Mouse (Mus musculus) megakaryocyte progenitor cell, adult 5-6 weeks (primary cell): ENCODE data around the gene Hist3h2a. TPM values are rescaled to one million over a fixed set of nuclear protein-coding genes. Genes with fewer than 3 reads are reported as not detected.

Experiments
- ATAC-seq: replicated peaks from 2 replicates; pipeline ENCODE4 v1.8.0; 2016; ENCODE audit warnings: mild to moderate bottlenecking, moderate TSS enrichment, inconsistent platforms; ENCODE audit not compliant: poor library complexity
- total RNA-seq, 2 experiments: library from RNA; stranded (forward) in 1 of 2; stranded (reverse) in 1 of 2; fragments of 157-497, 149-512 nt in 1 of 2; fragments of 200-1000 nt in 1 of 2; gene quantifications; 2 replicates each; pipeline versions ENCODE4 v1.2.3 to v1.2.4; 2015 to 2017

Hist3h2a gene
- total RNA-seq, 2 experiments from 2014 or later: 19.4 to 238 TPM

DNA sequence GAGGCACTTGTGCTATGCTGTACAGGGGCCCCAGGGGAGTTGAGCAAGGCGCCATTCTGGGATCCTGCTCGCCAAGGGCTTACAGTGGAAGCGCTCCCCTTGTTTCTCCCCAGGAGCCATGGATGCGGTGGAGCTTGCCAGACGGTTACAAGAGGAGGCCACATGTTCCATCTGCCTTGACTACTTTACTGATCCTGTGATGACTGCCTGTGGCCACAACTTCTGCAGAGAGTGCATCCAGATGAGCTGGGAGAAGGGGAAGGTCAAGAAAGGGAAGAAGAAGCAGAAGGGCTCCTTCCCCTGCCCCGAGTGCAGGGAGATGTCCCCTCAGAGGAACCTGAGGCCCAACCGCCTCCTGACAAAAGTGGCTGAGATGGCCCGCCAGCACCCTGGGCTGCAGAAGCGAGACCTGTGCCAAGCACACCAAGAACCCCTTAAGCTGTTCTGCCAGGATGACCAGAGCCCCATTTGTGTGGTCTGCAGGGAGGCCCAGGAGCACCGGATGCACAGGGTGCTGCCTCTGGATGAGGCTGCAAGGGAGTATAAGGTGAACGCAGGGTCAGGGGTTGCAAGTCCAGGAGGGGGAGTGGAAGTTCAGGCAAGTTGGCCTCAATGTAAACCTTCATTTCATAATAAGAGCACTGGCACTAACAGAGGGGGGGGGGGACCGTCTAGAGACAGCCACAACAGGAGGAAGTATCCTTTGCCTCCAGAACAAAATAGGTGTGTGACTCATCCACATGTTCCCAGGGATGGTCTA lies 10.7 kb downstream of the Hist3h2a start:
- ATAC-seq: peak; percentile 18; the same call in 1 of the 2 replicates

DNA sequence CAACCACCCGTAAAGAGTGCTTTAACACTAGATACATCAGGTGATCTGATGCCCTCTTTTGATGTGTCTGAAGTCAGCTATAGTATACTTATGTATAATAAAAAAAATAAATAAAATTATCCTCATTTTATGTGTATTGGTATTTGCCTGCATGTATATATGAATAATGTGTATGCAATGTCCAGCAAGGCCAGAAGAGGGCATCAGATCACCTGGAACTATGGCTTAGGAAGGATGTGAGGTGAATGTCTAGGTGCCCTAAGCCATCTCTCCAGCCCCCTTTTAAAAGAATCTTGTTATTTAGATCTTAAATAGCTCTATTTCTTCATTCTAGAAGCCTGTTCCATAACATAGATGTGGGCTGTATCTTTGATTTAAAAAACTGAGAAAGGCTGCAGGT lies 12.9 kb downstream of the Hist3h2a start:
- ATAC-seq: 0 out of 2 replicates have a peak, but pooled peaks have one; percentile 49

DNA sequence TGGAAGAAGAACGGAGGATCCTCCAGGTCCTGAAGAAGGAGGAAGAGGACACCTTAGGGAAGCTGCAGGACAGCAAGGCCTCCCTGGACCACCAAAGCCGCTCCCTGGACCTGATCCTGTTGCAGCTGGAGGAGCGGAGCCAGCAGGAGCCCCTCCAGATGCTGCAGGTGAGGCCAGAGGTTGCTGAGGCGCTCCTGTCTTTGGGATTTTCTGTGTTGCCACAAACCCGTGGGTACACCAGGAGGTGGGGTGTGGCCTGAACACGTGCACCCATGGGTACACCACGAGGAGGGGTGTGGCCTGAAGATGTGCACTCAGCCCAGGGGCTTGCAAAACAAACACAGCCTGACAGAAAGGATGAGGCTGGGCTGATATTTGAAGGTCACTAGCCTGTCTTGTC lies 14.1 kb downstream of the Hist3h2a start:
- ATAC-seq: no peak

DNA sequence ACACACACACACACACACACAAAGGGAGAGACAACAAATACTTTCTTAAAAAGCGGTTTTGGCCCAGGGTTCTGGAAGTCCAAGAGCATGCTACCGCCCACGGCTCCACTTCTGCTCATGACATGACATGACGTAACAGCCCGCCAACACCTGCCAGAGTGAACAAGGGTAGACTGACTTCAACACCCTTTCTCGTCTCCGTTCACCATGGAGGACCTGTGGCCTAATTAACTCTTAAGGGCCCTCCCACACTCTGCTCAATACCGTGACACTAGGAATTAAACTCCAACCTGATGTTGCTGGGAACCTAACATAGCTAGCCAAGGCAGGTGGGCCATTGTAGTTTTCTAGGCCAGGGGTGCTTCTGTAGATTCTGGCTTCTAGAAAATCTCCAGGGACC lies 14.5 kb downstream of the Hist3h2a start:
- no peak for ATAC-seq

DNA sequence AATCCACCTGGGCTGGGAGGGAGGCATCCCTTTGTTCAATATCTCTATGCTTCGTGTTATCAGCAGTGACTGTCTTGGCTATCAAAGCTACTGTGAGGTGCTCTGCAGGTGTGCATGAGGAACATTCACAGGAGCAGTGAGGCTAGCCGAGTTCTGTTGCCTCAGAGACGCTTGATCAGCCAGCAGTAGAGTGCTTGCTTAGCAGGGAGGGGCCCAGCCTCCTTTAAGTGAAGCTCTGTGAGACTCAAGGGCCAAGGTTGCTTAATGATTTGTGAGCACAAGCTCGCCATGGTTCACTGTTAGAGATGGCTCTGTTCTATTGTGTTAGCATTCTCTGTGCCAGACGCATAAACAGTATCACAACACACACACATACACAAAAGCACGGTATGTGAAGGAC lies 15.2 kb downstream of the Hist3h2a start:
- ATAC-seq: no peak

DNA sequence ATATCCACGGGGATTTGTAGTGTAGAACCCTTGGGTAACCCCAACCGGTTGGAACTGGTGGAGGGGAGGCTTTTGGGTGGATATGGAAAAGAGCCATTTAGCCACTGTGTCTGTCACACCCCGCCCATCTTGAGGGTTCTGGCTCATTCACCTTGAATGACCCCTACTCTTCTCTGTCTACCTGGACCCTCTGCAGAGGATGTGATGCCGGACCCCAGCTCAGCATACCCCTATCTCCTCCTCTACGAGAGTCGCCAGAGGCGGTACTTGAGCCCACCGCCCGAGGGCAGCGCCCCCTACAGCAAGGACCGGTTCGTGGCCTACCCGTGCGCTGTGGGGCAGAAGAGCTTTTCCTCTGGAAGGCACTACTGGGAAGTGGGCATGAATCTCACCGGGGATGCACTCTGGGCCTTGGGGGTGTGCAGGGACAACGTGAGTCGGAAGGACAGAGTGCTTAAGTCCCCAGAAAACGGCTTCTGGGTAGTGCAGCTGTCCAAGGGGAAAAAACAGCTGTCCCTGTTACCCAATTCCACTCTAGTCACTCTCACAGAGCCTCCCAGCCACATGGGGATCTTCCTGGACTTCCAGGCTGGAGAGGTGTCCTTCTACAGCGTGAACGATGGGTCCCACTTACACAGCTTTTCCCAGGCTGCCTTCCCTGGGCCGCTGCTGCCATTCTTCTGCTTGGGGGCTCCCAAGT lies 16.5 kb downstream of the Hist3h2a start:
- ATAC-seq: no peak

DNA sequence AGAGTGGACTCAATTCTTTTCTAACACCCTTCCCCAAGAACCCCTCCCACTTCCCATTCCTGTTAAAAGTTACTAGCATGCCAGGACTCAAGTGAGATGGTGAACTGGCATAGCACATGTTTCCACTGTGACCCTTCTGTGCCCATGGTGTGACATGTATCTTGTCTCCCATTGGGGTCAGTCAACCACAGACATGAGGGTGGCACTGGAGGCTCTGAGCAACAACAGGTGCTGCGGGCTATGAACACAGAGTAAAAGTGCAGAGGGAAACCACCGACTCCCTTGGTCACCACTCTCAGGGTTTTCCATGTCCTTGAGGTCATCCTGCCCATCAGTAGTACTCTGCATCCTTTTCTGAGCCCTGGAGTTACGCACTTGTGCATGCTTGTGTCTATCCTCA lies 17.3 kb downstream of the Hist3h2a start:
- ATAC-seq: no peak

DNA sequence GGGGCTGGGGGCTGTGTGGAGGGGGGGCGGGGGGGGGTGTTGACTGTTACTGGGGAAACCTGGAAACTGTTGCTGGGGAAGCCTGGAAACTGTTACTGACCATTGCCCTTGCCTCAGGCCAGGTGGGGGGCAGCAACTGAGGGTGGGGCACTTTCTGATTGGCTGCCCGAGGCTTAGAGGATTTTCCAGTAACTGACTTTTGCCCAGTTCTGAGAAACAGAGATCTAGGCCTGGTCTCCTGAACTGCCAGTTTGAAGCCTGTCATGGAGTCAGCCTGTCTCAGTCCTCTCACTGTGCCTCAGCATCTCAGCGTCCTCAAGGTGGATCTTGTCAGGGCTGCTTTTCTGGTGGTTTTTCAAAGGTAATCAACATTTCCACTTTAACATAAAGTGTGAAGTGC lies 19.9 kb downstream of the Hist3h2a start:
- ATAC-seq: no peak

DNA sequence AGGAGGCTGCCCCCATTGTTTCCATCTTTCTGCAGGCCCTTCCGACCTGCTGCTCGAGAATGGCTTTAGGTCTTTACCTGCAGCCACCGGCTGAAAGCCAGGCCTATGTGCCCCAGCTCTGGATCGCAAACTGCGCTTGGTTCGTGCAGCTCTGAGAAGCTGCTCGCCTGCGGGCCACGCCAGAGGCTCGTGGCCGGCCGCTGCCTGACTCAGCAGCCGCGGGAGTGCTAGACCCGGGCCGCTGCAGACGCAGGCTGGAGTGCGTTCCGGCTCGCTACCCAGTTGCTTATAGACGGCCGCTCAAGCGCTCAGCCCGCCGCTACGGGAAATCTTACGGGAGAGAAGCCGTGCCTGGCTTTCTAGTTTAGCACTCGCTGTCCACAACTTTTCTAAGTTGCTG lies 22.7 kb downstream of the Hist3h2a start:
- peak; percentile 20; the same call in 1 of the 2 replicates for ATAC-seq

DNA sequence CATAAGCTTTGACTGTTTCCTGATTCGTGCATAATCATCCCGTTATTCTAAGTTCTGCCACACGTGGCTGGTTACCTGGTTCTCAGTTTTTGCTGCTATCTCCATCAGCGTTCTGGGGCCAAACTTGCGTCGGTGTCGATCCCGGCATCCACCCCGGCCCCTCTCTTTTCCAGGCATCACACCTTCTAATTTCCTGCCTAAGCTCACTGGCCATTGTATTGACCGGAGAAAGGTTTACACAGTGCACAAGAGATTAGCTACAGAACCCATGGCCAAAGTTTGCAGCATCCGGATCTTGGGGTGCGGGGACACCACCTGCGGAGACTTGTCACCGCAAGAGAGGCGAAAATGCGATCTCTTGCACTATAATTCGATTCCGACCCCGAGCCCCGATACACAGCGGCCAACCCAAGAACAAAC lies 23.1 kb downstream of the Hist3h2a start:
- 0 out of 2 replicates have a peak, but pooled peaks have one; percentile 3 for ATAC-seq

DNA sequence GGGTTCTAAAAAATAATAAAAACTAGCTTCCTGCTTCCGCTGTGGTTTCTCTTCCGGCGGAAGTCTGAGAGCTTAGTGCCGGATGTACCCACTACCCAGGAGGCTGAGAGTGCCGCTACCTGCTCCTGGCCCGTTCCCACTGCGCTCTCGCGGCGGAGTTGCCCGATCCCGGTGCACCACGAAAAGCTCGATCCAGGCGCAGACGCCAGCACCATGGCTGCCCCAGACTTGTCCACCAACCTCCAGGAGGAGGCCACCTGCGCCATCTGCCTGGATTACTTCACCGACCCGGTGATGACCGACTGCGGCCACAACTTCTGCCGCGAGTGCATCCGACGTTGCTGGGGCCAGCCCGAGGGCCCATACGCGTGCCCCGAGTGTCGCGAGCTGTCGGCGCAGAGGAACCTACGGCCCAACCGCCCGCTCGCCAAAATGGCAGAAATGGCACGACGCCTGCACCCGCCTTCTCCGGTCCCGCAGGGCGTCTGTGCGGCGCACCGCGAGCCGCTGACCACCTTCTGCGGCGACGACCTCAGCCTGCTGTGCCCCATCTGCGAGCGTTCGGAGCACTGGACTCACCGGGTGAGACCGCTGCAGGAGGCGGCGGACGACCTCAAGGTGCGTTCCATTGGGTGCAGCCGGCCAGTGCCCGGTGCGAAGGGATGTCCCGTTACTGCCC lies 23.7 kb downstream of the Hist3h2a start, which contains the start of gene Trim11:
Gene Trim11, plus strand, starts transcription at position 67 of the 679 bp plus-strand sequence.
- peak; percentile 43 for ATAC-seq

DNA sequence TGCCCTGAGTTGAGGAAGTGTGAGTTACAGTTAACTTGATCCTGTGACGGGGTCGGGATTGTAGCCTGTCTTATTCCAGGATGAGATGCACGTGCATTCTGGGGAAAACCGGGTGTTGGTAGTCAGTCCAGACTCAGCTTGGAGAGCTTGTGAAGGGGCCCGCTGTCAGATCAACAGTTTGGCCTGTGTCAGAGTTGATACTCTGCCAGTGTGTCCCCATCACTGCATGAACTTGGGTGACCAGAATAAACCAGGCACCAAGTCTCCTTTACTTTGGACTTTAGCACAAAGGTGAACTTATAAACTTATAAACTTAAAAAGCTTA lies 24.2 kb downstream of the Hist3h2a start:
- ATAC-seq: no peak

DNA sequence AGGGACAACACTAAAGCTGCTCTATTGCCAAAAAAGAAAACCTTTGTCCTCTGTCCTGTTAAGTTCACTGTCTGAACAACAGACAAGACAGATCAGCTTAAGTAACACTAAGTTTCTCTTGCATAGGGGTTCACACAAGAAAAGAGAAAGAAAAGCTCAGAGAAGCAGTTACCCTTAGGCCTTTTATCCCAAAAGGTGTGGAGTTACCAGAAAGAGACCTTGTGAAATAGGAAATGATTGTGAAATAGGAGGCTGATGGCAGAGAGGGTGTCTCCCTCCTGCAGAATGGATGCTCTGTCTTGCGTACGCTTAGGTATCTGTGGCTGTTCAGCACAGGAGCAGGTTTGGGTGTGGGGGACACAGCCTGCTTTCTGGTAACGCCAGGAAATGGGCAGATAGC lies 24.7 kb downstream of the Hist3h2a start:
- ATAC-seq: 0 out of 2 replicates have a peak, but pooled peaks have one; percentile 10

DNA sequence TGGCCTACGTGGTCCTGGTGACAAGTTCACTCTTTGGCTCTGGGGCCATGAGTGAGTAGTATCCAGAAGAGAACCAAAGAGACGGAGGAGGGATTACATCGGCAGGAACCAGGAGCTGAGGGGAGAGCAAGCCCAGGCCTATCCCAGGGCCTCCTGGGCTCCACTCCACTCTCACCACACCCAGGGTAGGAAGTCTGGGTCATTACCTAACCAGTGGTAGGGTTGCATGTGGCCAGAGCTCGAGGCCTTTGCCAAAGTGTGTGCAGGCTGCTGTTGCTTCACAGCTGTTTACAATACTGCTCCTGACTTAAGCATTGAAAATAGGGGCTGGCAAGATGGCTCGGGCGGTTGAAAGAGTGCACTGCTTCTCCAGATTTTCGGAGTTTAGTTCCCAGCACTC lies 25.2 kb downstream of the Hist3h2a start:
- ATAC-seq: peak; percentile 50

DNA sequence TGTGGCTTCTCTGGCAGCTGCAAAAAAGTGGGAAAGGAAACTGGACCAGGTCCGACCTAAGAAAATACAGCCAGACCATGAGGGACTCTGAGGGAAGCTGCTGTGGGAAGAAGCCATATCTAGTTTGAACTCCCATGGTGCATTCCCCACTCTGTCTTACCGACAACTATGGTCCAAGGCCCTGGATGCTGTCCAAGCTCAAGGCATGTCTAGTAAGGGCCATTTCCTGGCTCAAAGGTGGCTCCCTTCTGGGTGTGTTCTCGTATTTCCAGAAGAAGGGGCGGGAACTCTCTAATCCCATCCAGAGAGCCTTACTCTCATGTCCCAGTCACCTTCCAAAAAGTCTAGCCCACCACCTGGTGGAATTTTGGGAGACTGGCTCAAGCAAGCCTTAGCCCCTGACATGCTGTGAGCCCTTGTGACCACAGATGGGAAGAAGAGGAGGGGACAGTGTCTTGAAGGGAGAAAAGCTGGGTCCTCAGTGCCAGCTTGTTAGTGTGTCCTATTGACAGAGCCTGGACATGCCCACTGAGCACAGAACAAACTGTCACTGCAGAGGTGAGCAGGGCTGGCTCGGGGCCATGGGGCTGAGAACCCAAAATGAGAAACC lies 26.0 kb downstream of the Hist3h2a start:
- ATAC-seq: no peak

DNA sequence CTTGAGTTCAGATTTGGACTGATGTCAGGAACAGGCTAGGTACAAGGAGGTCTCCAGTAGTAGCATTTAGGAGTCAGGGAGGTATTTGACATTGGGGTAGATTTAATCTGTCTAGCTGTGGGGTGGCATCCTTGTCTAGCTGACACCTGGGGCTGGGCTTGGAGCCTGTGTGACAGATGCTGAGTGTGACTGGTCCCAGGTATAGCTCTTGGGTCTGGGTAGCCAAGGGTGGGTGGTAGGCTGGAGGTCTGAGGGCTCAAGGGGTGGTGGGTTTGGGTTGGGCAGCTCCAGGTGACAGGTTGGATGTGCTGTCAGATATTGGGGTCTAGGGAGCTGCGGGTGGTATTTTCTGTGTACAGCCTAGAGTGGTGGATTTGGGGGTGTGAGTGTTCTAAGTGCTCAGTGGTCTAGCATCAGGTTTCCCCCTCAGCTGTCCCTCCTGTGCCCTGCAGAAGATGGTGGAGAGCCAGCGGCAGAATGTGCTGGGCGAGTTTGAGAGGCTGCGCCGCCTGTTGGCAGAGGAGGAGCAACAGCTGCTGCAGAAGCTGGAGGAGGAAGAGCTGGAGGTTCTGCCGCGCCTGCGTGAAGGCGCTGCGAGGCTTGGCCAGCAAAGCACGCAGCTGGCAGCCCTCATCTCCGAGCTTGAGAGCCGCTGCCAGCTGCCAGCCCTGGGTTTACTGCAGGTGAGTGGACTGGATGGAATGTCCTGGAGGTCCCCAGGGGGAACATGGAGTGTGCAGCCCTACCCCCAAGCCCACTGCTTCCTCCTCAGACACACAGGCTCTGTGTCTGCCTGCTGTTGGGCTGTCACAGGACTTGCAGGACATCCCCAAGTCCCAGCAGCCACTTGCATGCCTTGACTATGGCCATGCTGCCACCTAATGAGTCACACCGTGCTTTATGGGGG lies 27.3 kb downstream of the Hist3h2a start:
- ATAC-seq: peak; percentile 56

DNA sequence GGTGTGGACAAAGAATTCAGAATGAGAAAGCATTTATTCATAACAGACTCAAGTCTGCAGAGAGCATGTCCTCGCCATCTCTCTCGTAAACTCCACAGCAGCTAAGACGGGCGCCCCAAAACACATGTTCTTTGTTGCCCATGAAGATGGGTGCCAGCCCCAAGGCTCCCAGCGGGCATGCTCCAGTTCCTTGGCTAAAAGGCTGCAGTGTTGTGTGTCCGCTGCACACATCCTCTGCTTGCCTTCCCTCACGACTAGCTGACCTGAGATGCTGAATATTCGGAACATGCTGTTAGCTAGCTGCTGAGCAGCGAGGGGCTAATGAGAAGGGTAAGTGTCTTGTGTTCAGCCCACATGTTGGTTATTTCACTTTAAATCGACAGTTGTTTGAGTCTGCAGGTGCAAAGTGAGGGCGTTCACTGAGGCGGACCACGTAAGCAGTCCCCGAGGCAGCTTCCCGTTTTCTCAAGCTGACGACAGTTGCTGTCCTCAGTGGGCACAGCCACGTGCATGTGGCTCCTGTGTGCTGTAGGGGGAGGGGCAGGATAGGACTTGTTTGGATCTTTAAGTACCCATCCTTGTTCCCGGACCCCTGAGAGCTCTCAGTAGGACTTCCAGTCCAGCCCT lies 28.1 kb downstream of the Hist3h2a start:
- peak; percentile 43 for ATAC-seq

DNA sequence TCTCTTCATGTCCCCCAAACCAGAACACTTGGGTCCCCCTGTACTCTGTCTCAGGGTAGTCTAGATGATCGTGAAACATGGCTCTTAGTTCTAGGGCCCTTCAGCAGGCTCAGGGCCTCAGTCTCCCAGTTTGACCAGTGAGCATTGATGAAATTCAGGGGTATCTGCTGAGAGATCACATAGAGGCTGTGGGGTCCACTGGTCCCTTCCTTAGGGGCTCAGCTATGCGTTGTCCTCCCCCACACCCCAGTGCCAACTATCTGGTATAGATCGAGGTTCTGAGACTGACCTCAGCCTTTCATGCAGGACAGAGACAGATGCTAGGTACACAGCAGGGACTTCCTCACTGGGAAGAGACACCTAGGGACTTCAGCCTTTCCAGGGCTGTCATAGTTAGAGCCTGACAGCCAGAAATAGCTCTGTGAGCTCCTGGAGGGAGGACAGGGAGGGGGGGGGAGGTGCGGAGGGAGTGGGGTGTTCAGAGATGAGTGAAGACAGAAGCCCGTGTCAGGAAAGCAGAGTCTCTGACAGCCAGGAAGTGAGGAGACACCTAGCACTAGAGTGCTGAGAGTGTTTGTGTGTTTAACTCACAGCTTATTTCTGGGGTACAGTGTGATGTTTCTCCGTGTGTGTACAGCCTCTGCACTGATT lies 29.3 kb downstream of the Hist3h2a start:
- ATAC-seq: no peak

DNA sequence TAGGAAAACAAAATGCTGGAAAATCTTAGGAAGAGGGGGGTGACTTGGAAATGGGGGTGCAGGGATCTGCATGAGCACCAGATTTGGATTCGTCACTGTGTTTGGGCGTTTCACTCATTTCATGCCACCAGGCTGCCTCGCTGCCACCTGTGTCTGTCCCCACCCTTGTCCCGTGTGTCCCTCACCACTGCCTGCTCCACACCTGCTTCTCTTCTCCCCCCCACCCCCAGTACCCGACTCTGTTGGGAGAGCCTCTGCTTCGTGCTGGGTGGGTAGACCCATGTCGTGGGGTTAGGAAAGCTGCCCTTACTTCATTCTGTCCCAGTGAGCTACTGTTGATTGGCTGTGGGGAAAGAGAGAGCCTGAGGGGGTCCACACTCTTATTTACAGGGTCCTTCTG lies 30.2 kb downstream of the Hist3h2a start:
- ATAC-seq: no peak
